Mouse (Mus musculus) forebrain, embryonic 15.5 days (tissue): ENCODE measurements around the gene Cidec. TPM values are rescaled to one million over a fixed set of nuclear protein-coding genes. Genes with fewer than 3 reads are reported as not detected.

Experiments used
- ATAC-seq: fragments of 200-750 bp; cut with Nextera tagmentation; replicated peaks from 2 replicates; pipeline ENCODE4 v1.8.0; 2017; ENCODE audit warnings: mild to moderate bottlenecking, moderate TSS enrichment, moderate library complexity
- H3K27ac ChIP-seq: fragments of 300-500 bp; sonication (generic); replicated peaks from 2 replicates; pipeline ENCODE4 v1.5.1; 2015; ENCODE audit warnings: mild to moderate bottlenecking, inconsistent platforms
- H3K27me3 ChIP-seq: fragments of 300-500 bp; sonication (generic); 2 replicates; pipeline ENCODE4 v1.6.1; 2015; ENCODE audit warnings: inconsistent platforms
- H3K36me3 ChIP-seq: fragments of 300-500 bp; sonication (generic); 2 replicates; pipeline ENCODE4 v1.6.1; 2015; ENCODE audit warnings: mild to moderate bottlenecking, inconsistent platforms
- H3K4me1 ChIP-seq: fragments of 300-500 bp; sonication (generic); 2 replicates; pipeline ENCODE4 v1.6.1; 2015; ENCODE audit warnings: inconsistent platforms
- H3K4me2 ChIP-seq: fragments of 300-500 bp; sonication (generic); replicated peaks from 2 replicates; pipeline ENCODE4 v1.6.1; 2015; ENCODE audit warnings: mild to moderate bottlenecking, inconsistent platforms
- H3K4me3 ChIP-seq: fragments of 300-500 bp; sonication (generic); 2 replicates; pipeline ENCODE4 v1.5.1; 2015; ENCODE audit warnings: mild to moderate bottlenecking, inconsistent platforms
- H3K9ac ChIP-seq: fragments of 300-500 bp; sonication (generic); replicated peaks from 2 replicates; pipeline ENCODE4 v1.6.1; 2015; ENCODE audit warnings: mild to moderate bottlenecking, inconsistent platforms
- H3K9me3 ChIP-seq: fragments of 300-500 bp; sonication (generic); 2 replicates; pipeline ENCODE4 v1.6.1; 2016; ENCODE audit warnings: inconsistent platforms
- WGBS: fragments of 180-500 bp; shearing (Covaris S2); methylation state at CpG from one replicate; pipeline ENCODE4 v1.1.7; 2015; ENCODE audit warnings: mixed read lengths; 5-methylcytosine and 5-hydroxymethylcytosine counted together
- polyA plus RNA-seq: library from polyadenylated mRNA; unstranded; fragments of >200 nt; fragmentation: Nextera tagmentation; extraction: Ambion mirVana; gene quantifications from 2 replicates; pipeline ENCODE4 v1.2.1, GENCODE M21; 2015

Cidec gene
- polyA plus RNA-seq, 1 experiment from 2014 or later = not detected

- Histone ChIP-seq H3K4me3 (no peak overlapping the region), H3K27ac (no peak overlapping the region), H3K9me3 (no peaks in the 10 kb centered on the region), H3K36me3 (no peaks in the 10 kb centered on the region), H3K9ac (no peak overlapping the region), H3K27me3 (no peaks in the 10 kb centered on the region), H3K4me2 (no peak overlapping the region), H3K4me1 (no peaks in the 10 kb centered on the region)
- ATAC-seq = no peak
- 67% methylated on average over 3 of the region's 3 CpGs for WGBS
Observed at GRCm38 (mm10) chr6:113427397-113427796, 8.2 kb downstream of the Cidec start.

- no peak for ATAC-seq
- 92% methylated on average over 4 of the region's 4 CpGs for WGBS
- no peak overlapping the region for H3K4me3 ChIP-seq
- no peak overlapping the region for H3K9ac ChIP-seq
- H3K36me3 ChIP-seq = no peaks in the 10 kb centered on the region
- no peaks in the 10 kb centered on the region for H3K27me3 ChIP-seq
- no peaks in the 10 kb centered on the region for H3K9me3 ChIP-seq
- H3K4me2 ChIP-seq = no peak overlapping the region
- H3K27ac ChIP-seq = no peak overlapping the region
- no peaks in the 10 kb centered on the region for H3K4me1 ChIP-seq
Observed at GRCm38 (mm10) chr6:113426696-113427095, 8.9 kb downstream of the Cidec start.

GRCm38 (mm10) chr6:113424187-113424586, 11.4 kb downstream of the Cidec start:
- Histone ChIP-seq H3K4me1 (peaks cover 4% of the 10 kb centered on the region), H3K4me3 (no peak overlapping the region), H3K4me2 (no peak overlapping the region), H3K36me3 (no peaks in the 10 kb centered on the region), H3K9me3 (no peaks in the 10 kb centered on the region), H3K27ac (no peak overlapping the region), H3K27me3 (no peaks in the 10 kb centered on the region), H3K9ac (no peak overlapping the region)
- ATAC-seq = no peak
- 86% methylated on average over 7 of the region's 7 CpGs for WGBS

- Histone ChIP-seq H3K4me2 (no peak overlapping the region), H3K27ac (no peak overlapping the region), H3K4me1 (peaks cover 12% of the 10 kb centered on the region), H3K9ac (no peak overlapping the region), H3K36me3 (no peaks in the 10 kb centered on the region), H3K9me3 (no peaks in the 10 kb centered on the region), H3K27me3 (no peaks in the 10 kb centered on the region), H3K4me3 (no peak overlapping the region)
- WGBS = 77% methylated on average over 4 of the region's 4 CpGs
- ATAC-seq = no peak
Observed at GRCm38 (mm10) chr6:113423000-113423399, 12.6 kb downstream of the Cidec start.

GRCm38 (mm10) chr6:113419199-113419587, 16.4 kb downstream of the Cidec start, which contains the start of gene Rpusd3:
Rpusd3 (minus strand) TSS chr6:113419340.
- Histone ChIP-seq H3K27ac (peak within 1 kb of the TSS; percentile 24; the same call in 1 of the 2 replicates), H3K27me3 (no peaks in the 10 kb centered on the region), H3K9ac (peak within 1 kb of the TSS; percentile 75), H3K4me2 (peak within 1 kb of the TSS; percentile 90), H3K36me3 (no peaks in the 10 kb centered on the region; the same call in 1 of the 2 replicates), H3K4me1 (peaks cover 16% of the 10 kb centered on the region), H3K9me3 (no peaks in the 10 kb centered on the region), H3K4me3 (peak within 1 kb of the TSS; percentile 60)
- WGBS = under 1% methylated on average over 25 of the region's 25 CpGs
- peak; percentile 99 for ATAC-seq

GRCm38 (mm10) chr6:113418441-113419198, 16.9 kb downstream of the Cidec start:
- no peaks in the 10 kb centered on the region for H3K9me3 ChIP-seq
- peak overlapping the region; percentile 75 for H3K9ac ChIP-seq
- peak overlapping the region; percentile 60 for H3K4me3 ChIP-seq
- H3K4me2 ChIP-seq = peak overlapping the region; percentile 90
- peaks cover 16% of the 10 kb centered on the region for H3K4me1 ChIP-seq
- H3K27me3 ChIP-seq = no peaks in the 10 kb centered on the region
- H3K36me3 ChIP-seq = no peaks in the 10 kb centered on the region; the same call in 1 of the 2 replicates
- H3K27ac ChIP-seq = peak overlapping the region; percentile 24; the same call in 1 of the 2 replicates
- ATAC-seq = peak; percentile 69
- 15% methylated on average over 16 of the region's 16 CpGs for WGBS

GRCm38 (mm10) chr6:113416416-113416815, 19.1 kb downstream of the Cidec start:
- H3K27me3 ChIP-seq = no peaks in the 10 kb centered on the region
- H3K36me3 ChIP-seq = no peaks in the 10 kb centered on the region; the same call in 1 of the 2 replicates
- no peaks in the 10 kb centered on the region for H3K9me3 ChIP-seq
- H3K9ac ChIP-seq = no peak overlapping the region
- H3K4me3 ChIP-seq = no peak overlapping the region
- no peak overlapping the region for H3K27ac ChIP-seq
- H3K4me1 ChIP-seq = peaks cover 16% of the 10 kb centered on the region
- H3K4me2 ChIP-seq = no peak overlapping the region
- 77% methylated on average over 5 of the region's 5 CpGs for WGBS
- ATAC-seq = no peak

GRCm38 (mm10) chr6:113410001-113410400, 25.6 kb downstream of the Cidec start:
- 73% methylated on average over 1 of the region's 1 CpGs for WGBS
- Histone ChIP-seq H3K4me2 (no peak overlapping the region), H3K4me1 (no peaks in the 10 kb centered on the region), H3K27me3 (no peaks in the 10 kb centered on the region), H3K9me3 (no peaks in the 10 kb centered on the region), H3K9ac (no peak overlapping the region), H3K27ac (no peak overlapping the region), H3K36me3 (peaks cover 7% of the 10 kb centered on the region), H3K4me3 (no peak overlapping the region)
- ATAC-seq = no peak

GRCm38 (mm10) chr6:113406683-113407082, 28.9 kb downstream of the Cidec start:
- Histone ChIP-seq H3K4me3 (no peak overlapping the region), H3K36me3 (peaks cover 7% of the 10 kb centered on the region; the same call in 1 of the 2 replicates)
- 81% methylated on average over 9 of the region's 9 CpGs for whole genome bisulfite sequencing

GRCm38 (mm10) chr6:113405483-113405882, 30.1 kb downstream of the Cidec start:
- WGBS = 89% methylated on average over 6 of the region's 6 CpGs

More at GRCm38 (mm10) chr6:113406683-113407082, 28.9 kb downstream of the Cidec start:
- H3K9me3 ChIP-seq = no peaks in the 10 kb centered on the region
- H3K27me3 ChIP-seq = no peaks in the 10 kb centered on the region
- H3K9ac ChIP-seq = no peak overlapping the region
- H3K27ac ChIP-seq = no peak overlapping the region
- H3K4me1 ChIP-seq = no peaks in the 10 kb centered on the region
- H3K4me2 ChIP-seq = no peak overlapping the region
- ATAC-seq = no peak

GRCm38 (mm10) chr6:113404649-113405448, 30.7 kb downstream of the Cidec start:
- H3K9me3 ChIP-seq = no peaks in the 10 kb centered on the region
- H3K4me2 ChIP-seq = no peak overlapping the region
- no peaks in the 10 kb centered on the region for H3K27me3 ChIP-seq
- no peak overlapping the region for H3K4me3 ChIP-seq
- no peak overlapping the region for H3K27ac ChIP-seq
- H3K9ac ChIP-seq = no peak overlapping the region
- H3K4me1 ChIP-seq = no peaks in the 10 kb centered on the region
- ATAC-seq = no peak
- peaks cover 7% of the 10 kb centered on the region; the same call in 1 of the 2 replicates for H3K36me3 ChIP-seq
- 78% methylated on average over 12 of the region's 12 CpGs for WGBS

More at GRCm38 (mm10) chr6:113405483-113405882, 30.1 kb downstream of the Cidec start:
- peaks cover 7% of the 10 kb centered on the region; the same call in 1 of the 2 replicates for H3K36me3 ChIP-seq
- no peak overlapping the region for H3K4me2 ChIP-seq
- H3K9me3 ChIP-seq = no peaks in the 10 kb centered on the region
- H3K4me3 ChIP-seq = no peak overlapping the region
- H3K27me3 ChIP-seq = no peaks in the 10 kb centered on the region
- H3K9ac ChIP-seq = no peak overlapping the region
- H3K27ac ChIP-seq = no peak overlapping the region
- no peaks in the 10 kb centered on the region for H3K4me1 ChIP-seq
- ATAC-seq = no peak

GRCm38 (mm10) chr6:113402094-113402493, 33.5 kb downstream of the Cidec start:
- Histone ChIP-seq H3K27me3 (no peaks in the 10 kb centered on the region), H3K27ac (no peak overlapping the region), H3K4me3 (no peak overlapping the region), H3K4me2 (no peak overlapping the region), H3K9me3 (no peaks in the 10 kb centered on the region), H3K4me1 (no peaks in the 10 kb centered on the region), H3K36me3 (no peaks in the 10 kb centered on the region), H3K9ac (no peak overlapping the region)
- ATAC-seq = no peak
- 92% methylated on average over 13 of the region's 13 CpGs for WGBS
